Mouse (Mus musculus): ENCODE data around the gene Zbtb34.

Zbtb34 gene

GRCm38 (mm10) chr2:33401217-33401616 is 29.9 kb downstream of the Zbtb34 start:
- in situ Hi-C loops (cut with MseI, MboI) = no loop called here

DNA sequence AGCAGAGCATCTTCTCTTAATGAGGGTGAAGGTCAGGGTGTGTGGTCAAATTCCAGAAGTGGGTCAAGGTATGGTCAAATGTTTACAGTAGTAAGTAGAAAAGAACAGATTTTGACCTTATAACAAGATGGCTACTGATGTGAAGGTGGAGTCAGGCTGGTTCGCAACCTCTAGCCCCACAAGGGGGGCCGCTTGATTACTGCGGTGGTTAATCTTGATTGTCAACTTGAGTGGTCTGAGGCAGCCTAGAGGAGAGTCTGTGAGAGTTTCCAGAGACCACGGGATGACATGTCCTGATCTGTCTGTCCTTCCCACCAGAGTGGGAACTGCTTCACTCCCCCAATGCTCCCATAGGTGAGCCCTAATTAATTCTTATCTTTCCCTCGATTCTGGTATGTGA is 30.6 kb downstream of the Zbtb34 start:
- in situ Hi-C loops (cut with MseI, MboI) = no loop called here

GRCm38 (mm10) chr2:33399091-33399490 is 32.0 kb downstream of the Zbtb34 start:
- in situ Hi-C loops (cut with MseI, MboI) = no loop called here

DNA sequence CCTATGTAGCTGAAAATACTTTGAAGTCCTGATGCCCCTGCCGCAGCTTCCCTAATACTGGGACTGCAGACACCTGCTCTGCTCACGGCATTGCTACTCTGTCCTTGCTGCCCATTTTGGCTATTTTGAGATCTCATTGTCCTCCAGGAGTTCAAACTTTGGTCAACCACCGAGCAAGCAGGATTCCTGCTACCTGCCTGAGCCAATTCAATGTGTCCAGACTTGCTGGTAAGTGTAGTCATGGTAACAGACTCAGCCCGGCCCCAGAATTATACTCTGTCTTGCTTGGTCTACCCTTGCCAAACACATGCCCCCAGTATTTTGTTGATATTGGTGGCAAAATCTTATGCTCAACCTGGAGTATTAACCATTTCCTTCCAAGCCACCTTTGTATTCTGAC is 34.1 kb downstream of the Zbtb34 start:
- in situ Hi-C loops (cut with MseI, MboI) = no loop called here

DNA sequence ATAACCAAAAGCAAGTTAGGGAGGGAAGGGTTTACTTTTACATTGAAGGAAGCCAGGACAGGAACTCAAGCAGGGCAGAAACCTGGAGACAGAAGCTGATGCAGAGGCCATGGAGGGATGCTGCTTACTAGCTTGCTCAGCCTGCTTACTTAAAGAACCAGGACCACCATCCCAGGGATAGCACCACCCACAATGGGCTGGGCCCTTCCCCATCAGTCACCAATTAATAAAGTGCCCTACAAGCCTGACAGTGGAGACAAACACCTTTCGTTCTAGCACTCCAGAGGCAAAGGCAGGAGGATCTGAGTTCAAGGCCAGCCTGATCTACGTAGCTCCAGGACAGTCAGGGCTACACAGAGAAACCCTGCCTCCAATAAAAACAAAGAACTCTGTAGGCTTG is 36.1 kb downstream of the Zbtb34 start:
- in situ Hi-C loops (cut with MseI, MboI) = no loop called here

DNA sequence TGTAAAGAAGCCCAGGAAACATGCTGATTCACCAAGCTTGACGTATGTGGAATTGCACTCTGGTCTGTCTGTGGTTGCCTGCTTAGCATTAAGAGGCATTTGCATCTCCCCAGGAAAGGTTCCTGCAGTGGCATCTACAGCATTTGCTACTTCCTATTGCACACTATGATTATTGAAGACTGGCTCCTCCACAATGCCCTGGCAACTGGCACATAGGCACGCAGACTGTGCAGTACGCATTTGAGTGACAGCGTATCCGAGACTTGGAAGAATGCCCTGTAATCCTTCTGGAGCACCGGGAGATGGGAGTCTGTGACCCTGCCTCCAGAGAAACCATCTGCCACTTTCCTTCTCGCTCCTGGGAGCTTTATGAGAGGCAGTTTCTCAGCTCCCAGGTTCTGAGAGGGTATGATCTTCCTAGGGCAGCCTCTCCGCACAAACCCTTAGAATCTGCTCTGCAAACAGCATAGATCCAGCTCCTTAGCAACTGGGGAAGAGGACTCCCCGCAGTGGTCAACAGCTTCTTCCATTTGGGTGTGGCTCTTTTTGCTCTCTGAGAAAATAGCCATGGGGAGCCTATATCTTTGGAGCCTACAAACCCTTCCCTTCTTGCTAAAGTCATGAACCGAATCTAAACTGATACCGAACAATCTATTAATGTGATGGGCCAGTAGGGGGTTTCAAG is 37.0 kb downstream of the Zbtb34 start:
- in situ Hi-C loops (cut with MseI, MboI) = no loop called here

DNA sequence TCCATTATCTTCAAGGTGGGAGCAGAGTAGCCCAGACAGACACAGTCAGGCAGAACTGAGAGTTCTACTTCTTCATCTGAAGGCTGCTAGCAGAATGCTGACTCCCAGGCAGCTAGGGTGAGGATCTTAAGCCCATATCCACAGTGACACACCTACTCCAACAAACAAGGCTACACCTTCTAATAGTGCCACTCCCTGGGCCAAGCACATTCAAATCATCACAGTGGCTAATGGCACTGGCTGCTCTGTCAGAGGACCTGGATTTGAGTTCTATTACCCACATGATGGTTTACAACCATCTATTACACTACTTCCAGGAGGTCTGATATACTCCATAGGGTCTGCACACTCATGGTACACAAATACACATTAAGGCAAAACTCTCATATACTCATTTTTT is 38.1 kb downstream of the Zbtb34 start:
- in situ Hi-C loops (cut with MseI, MboI) = no loop called here

- in situ Hi-C loops (cut with MseI, MboI) = no loop called here
Observed at GRCm38 (mm10) chr2:33371648-33372408, 59.3 kb downstream of the Zbtb34 start.

- in situ Hi-C loops (cut with MseI, MboI) = no loop called here
Observed at GRCm38 (mm10) chr2:33370777-33371647, 60.1 kb downstream of the Zbtb34 start, which contains the start of gene Ralgps1. Ralgps1 (minus strand) TSS chr2:33371486.

DNA sequence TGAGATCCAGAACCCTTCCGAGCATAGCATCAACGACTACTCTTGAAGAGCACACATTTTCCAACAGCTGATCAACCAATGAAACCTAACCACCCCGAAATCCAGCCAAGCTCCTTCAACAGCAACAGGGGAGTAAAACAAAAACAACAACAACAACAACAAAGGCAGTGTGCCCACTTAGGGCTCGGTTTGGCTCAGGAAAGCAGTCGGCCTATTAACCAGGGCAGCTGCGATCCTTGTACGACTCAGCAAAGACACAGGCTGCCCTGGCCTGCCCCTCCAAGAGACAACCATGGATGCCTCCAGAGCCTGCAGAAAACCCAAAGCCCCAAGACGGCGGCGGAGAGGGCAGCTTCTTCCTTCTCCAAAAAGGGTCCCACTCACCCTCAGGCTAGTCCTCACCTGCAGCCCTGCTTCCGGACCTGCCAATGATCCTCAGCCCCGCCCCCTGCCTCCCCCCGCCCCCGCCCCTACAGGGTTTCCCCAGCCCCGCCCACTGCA is 60.8 kb downstream of the Zbtb34 start:
- in situ Hi-C loops (cut with MseI, MboI) = no loop called here

GRCm38 (mm10) chr2:33369453-33369852 is 61.7 kb downstream of the Zbtb34 start:
- in situ Hi-C loops (cut with MseI, MboI) = no loop called here

GRCm38 (mm10) chr2:33368486-33368885 is 62.6 kb downstream of the Zbtb34 start:
- in situ Hi-C loops (cut with MseI, MboI) = no loop called here

GRCm38 (mm10) chr2:33365703-33366471 is 65.2 kb downstream of the Zbtb34 start:
- in situ Hi-C loops (cut with MseI, MboI) = no loop called here

DNA sequence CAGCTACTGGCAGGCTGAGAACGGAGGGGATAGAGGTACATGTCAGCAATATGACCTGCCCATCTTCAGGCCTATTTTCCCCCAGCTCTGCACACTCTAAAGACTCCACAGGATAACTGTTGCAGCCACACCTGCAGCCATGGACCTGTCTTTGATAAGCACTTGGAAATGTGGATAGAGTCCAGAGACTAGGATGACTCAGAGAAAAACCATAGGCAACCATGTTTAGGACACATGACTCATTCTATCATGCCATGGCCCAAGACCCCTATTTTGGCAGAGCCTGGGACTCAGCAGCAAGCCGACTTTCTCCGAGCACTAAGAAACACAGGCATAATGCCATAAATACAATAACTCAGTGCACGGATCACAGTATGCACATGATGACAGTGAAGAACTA is 66.5 kb downstream of the Zbtb34 start:
- in situ Hi-C loops (cut with MseI, MboI) = no loop called here

DNA sequence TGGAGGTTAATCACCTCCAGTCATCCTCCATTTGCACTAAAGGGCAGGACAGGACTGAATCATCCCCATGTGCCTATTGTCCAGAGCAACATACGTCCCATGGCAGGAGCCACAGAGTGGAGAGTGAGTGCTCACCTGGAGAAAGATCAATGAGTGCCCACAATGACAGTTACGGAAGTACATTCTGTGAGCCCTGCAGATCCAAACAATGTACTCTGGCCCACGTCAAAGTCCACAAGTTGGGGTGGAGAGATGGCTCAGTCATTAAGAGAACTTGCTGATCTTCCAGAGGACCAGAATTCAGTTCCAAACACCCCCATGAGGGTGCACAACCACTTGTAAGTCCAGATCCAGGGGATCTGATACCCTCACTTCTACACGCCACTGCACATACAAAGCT is 67.2 kb downstream of the Zbtb34 start:
- in situ Hi-C loops (cut with MseI, MboI) = no loop called here

DNA sequence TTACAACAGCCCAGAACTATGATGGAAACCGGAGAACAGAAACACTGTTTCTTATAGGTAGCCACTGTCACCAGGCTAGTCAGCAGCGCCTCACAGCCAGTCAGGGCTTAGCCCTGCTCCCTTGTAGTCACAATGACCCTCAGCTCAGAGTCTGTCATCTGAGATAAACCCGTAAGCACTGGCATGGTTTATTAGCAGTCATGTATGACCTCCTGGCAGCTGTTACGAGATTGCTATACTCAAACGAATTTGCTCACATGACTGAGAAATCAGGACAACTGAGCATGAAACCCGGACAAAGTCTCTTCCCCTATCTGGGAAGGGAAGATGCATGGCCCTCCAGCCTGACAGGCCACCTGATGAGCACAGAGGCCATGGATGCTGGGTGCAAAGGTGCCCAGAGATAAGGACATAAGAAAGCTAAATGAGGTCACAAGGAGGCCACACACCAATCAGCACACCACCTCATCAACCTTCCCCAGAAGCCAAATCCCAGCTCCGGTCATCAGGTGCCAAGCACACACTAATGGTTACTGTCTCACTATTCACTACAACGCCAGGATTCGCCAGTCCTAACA is 69.9 kb downstream of the Zbtb34 start:
- in situ Hi-C loops (cut with MseI, MboI) = no loop called here

- in situ Hi-C loops (cut with MseI, MboI) = no loop called here
Observed at GRCm38 (mm10) chr2:33360564-33360963, 70.6 kb downstream of the Zbtb34 start.

DNA sequence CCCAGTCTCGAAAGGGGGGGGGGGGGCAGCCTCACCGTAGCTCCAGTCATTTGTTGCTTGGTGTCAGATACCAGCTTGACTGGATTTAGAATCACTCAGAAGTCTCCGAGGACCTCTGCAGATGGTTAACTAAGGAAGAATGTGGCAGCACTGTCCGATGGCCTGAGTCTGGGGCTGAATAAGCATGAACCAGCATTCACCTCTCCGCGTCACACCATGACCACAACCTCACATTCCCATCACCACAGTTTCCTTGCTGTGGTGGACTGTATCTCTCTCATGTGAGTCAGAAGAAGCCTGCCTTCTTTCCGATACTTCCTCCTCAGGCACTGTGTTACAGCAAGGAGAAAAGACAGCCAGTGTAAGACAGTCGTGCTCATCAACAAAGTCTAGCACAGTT is 71.9 kb downstream of the Zbtb34 start:
- in situ Hi-C loops (cut with MseI, MboI) = loop anchor here in 1 of 2 experiments (10.0 kb wide), 1 partner anchor 204 kb away; no protein-coding TSS in a partner anchor

GRCm38 (mm10) chr2:33357250-33357838 is 73.8 kb downstream of the Zbtb34 start:
- in situ Hi-C loops (cut with MseI, MboI) = loop anchor here in 1 of 2 experiments (10.0 kb wide), 1 partner anchor 203 kb away; no protein-coding TSS in a partner anchor
